Mouse (Mus musculus): ENCODE results near the gene Spon1.

GRCm38 (mm10) chr7:113841521-113841920, 75.7 kb downstream of the Spon1 start:
- no peak for TF ChIP-seq EP300 (IDR thresholded peaks at IDR 0.05; ENCODE audit: insufficient read depth, low read depth, low read length)
- TF ChIP-seq CTCF (IDR thresholded peaks at IDR 0.05), result no peak

Data from heart, adult 2 months (tissue).